Mouse (Mus musculus) liver, embryonic 11.5 days (tissue): ENCODE results near the gene Cav3. TPM values are rescaled to one million over a fixed set of nuclear protein-coding genes. Genes with fewer than 3 reads are reported as not detected.

Experiments used
- ATAC-seq: fragments of 200-750 bp; cut with Nextera tagmentation; replicated peaks from 2 replicates; pipeline ENCODE4 v1.8.0; 2017; ENCODE audit warnings: moderate number of reproducible peaks, mild to moderate bottlenecking, moderate TSS enrichment, moderate library complexity; ENCODE audit not compliant: low FRiP score
- DNase-seq: peaks from one replicate; pipeline ENCODE4 v3.0.0-alpha.2; 2017; ENCODE audit warnings: low spot score
- H3K27ac ChIP-seq: fragments of 300-500 bp; sonication (generic); 2 replicates; pipeline ENCODE4 v1.5.1; 2014; ENCODE audit warnings: mild to moderate bottlenecking, low read depth, low read length, control low read depth
- H3K27me3 ChIP-seq: fragments of 300-500 bp; sonication (generic); replicated peaks from 2 replicates; pipeline ENCODE4 v1.6.1; 2014; ENCODE audit warnings: low read length, mixed read lengths; ENCODE audit not compliant: control insufficient read depth, insufficient read depth
- H3K36me3 ChIP-seq: fragments of 300-500 bp; sonication (generic); 2 replicates; pipeline ENCODE4 v1.6.1; 2014; ENCODE audit warnings: mild to moderate bottlenecking, low read length, moderate library complexity, mixed read lengths; ENCODE audit not compliant: control insufficient read depth, insufficient read depth
- H3K4me1 ChIP-seq: fragments of 300-500 bp; sonication (generic); replicated peaks from 2 replicates; pipeline ENCODE4 v1.6.1; 2014; ENCODE audit warnings: low read length, mixed read lengths; ENCODE audit not compliant: control insufficient read depth, insufficient read depth
- H3K4me2 ChIP-seq: fragments of 300-500 bp; sonication (generic); 2 replicates; pipeline ENCODE4 v1.6.1; 2014; ENCODE audit warnings: mild to moderate bottlenecking, control low read depth, moderate library complexity
- H3K4me3 ChIP-seq: fragments of 300-500 bp; sonication (generic); 2 replicates; pipeline ENCODE4 v1.5.1; 2014; ENCODE audit warnings: low read depth, low read length, control low read depth
- H3K9ac ChIP-seq: fragments of 300-500 bp; sonication (generic); 2 replicates; pipeline ENCODE4 v1.6.1; 2014; ENCODE audit warnings: low read depth, low read length, control low read depth
- H3K9me3 ChIP-seq: fragments of 300-500 bp; sonication (generic); 2 replicates; pipeline ENCODE4 v1.6.1; 2016; ENCODE audit warnings: low read length, inconsistent platforms, mixed read lengths; ENCODE audit not compliant: control insufficient read depth
- WGBS: fragments of 180-500 bp; shearing (Covaris S2); extraction: QIAGEN DNeasy Blood & Tissue Kit; methylation state at CpG from one replicate; pipeline ENCODE4 v1.1.7; 2014; 5-methylcytosine and 5-hydroxymethylcytosine counted together
- polyA plus RNA-seq: library from polyadenylated mRNA; unstranded; fragments of >200 nt; fragmentation: Nextera tagmentation; extraction: Ambion mirVana; gene quantifications from 2 replicates; pipeline ENCODE4 v1.2.1, GENCODE M21; 2014

The Cav3 gene
- 0.52 TPM in 1 of 2 replicates, not detected in the other for polyA plus RNA-seq

GRCm38 (mm10) chr6:112459341-112459749, at the start of gene Cav3:
TSS of gene Cav3 (plus strand) at chr6:112459505.
- ATAC-seq (no peak), DNase-seq (no peak)
- no peak within 1 kb of the TSS for H3K27ac ChIP-seq
- no peak within 1 kb of the TSS for H3K4me3 ChIP-seq
- no peaks in the 10 kb centered on the region for H3K9me3 ChIP-seq
- H3K36me3 ChIP-seq: no peaks in the 10 kb centered on the region
- H3K4me2 ChIP-seq: no peak within 1 kb of the TSS
- no peaks in the 10 kb centered on the region for H3K4me1 ChIP-seq
- H3K9ac ChIP-seq: no peak within 1 kb of the TSS
- no peaks in the 10 kb centered on the region for H3K27me3 ChIP-seq
- 67% methylated on average over 12 of the region's 12 CpGs for WGBS

DNA sequence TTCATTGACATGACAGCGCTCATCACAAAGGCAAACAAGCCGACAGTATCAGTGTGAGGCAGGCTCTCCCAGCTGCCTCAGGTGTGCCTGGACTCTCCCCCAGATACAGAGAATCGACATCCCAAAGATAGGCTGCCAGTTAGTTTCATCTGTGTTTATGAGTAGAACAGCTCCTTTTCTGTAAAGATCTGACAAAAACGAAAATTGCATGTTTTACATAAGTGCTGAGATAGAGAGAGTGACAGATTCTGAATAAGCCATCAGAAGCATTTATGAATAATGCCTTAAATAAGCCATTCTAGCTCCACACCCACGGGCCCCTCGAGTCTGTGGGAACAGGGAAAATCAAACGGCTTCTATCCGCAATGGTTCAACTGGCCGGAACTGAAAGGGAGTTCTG, 40.0 kb upstream of the Cav3 start:
- no peak for DNase-seq
- H3K4me2 ChIP-seq: no peak overlapping the region
- no peak overlapping the region for H3K4me3 ChIP-seq
- H3K27ac ChIP-seq: no peak overlapping the region
- WGBS: 78% methylated on average over 9 of the region's 9 CpGs
- no peak for ATAC-seq
- H3K9ac ChIP-seq: no peak overlapping the region
- no peaks in the 10 kb centered on the region for H3K27me3 ChIP-seq
- H3K4me1 ChIP-seq: no peaks in the 10 kb centered on the region
- no peaks in the 10 kb centered on the region for H3K36me3 ChIP-seq
- 0 out of 2 replicates have a peak, but pooled peaks cover 2% of the 10 kb centered on the region for H3K9me3 ChIP-seq

GRCm38 (mm10) chr6:112420883-112421282, 38.4 kb upstream of the Cav3 start:
- Histone ChIP-seq H3K36me3 (no peaks in the 10 kb centered on the region), H3K4me1 (no peaks in the 10 kb centered on the region), H3K27ac (no peak overlapping the region), H3K27me3 (no peaks in the 10 kb centered on the region), H3K4me3 (no peak overlapping the region), H3K9me3 (0 out of 2 replicates have a peak, but pooled peaks cover 2% of the 10 kb centered on the region), H3K4me2 (no peak overlapping the region), H3K9ac (no peak overlapping the region)
- no peak for ATAC-seq
- WGBS: 82% methylated on average over 1 of the region's 1 CpGs
- DNase-seq: no peak

DNA sequence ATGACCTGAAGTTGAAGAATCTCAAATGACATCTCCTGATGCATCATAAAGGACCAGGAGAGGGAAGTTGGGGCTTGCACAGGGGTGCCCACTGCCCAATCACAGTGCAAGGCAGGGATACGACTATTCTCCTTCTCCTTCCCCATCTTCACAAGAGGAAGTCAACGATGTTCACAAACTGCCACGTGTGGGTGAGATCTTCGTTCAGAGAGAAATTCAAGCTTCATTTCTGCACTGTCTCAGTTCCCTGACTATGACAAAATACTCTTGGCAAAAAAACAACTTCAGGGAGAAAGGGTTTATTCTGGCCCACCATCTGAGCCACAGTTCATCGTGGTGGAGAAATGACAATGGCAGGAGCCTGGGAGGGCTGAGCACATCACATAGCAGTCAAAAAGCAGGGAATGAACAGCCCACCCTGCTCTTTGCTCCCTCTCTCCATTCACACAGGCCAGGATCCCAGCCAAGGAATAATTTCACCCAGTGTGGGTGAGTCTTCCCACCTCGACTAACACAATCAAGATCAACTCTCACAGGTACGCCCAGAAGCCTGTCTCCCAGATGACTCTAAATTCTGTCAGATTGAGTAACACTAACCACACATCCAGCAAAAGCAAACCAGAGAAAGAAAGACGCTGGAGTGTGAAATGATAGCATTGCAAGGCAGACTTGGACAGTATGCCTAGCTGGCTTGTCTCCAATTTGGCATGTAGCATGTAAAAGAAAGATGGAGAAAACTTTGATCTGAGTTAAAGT, 35.4 kb upstream of the Cav3 start:
- Histone ChIP-seq H3K9ac (no peak overlapping the region), H3K4me1 (no peaks in the 10 kb centered on the region), H3K4me3 (no peak overlapping the region), H3K36me3 (no peaks in the 10 kb centered on the region), H3K9me3 (0 out of 2 replicates have a peak, but pooled peaks cover 2% of the 10 kb centered on the region), H3K4me2 (no peak overlapping the region), H3K27me3 (no peaks in the 10 kb centered on the region), H3K27ac (no peak overlapping the region)
- no peak for ATAC-seq
- 75% methylated on average over 8 of the region's 8 CpGs for WGBS
- no peak for DNase-seq

GRCm38 (mm10) chr6:112426018-112426732, 33.1 kb upstream of the Cav3 start:
- H3K9me3 ChIP-seq: 0 out of 2 replicates have a peak, but pooled peaks cover 2% of the 10 kb centered on the region
- ATAC-seq (no peak), DNase-seq (no peak)
- H3K36me3 ChIP-seq: no peaks in the 10 kb centered on the region
- no peaks in the 10 kb centered on the region for H3K4me1 ChIP-seq
- no peak overlapping the region for H3K9ac ChIP-seq
- H3K27me3 ChIP-seq: no peaks in the 10 kb centered on the region
- 64% methylated on average over 6 of the region's 6 CpGs for WGBS
- H3K27ac ChIP-seq: no peak overlapping the region
- no peak overlapping the region for H3K4me2 ChIP-seq
- no peak overlapping the region for H3K4me3 ChIP-seq

DNA sequence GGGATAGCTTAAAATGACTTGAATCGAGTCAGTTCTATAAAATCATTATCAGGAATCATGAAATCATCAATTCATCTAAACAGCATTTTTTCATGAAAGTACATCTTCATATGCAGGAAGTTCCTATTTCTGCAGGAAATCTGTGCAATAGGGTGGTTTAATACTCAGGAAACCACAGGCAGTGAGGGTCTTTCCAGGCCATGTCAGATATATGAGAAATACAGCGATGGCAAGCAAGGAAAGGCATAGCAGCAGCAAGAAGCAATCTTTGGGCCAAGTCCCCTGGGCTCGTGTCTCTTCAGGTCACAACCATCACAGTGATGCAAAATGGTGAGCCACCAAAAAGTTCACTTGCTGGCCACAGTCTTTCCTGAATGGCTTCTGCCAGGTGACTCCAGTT, 13.6 kb upstream of the Cav3 start:
- no peaks in the 10 kb centered on the region for H3K4me1 ChIP-seq

GRCm38 (mm10) chr6:112461459-112461858, 2.2 kb downstream of the Cav3 start:
- no peak overlapping the region for H3K4me3 ChIP-seq
- H3K9ac ChIP-seq: no peak overlapping the region
- no peaks in the 10 kb centered on the region for H3K27me3 ChIP-seq
- no peaks in the 10 kb centered on the region for H3K9me3 ChIP-seq
- H3K27ac ChIP-seq: no peak overlapping the region
- no peak overlapping the region for H3K4me2 ChIP-seq
- no peaks in the 10 kb centered on the region for H3K4me1 ChIP-seq
- ATAC-seq (no peak), DNase-seq (no peak)
- WGBS: 89% methylated on average over 5 of the region's 5 CpGs
- no peaks in the 10 kb centered on the region for H3K36me3 ChIP-seq

More for the DNA sequence above, 13.6 kb upstream of the Cav3 start:
- no peak overlapping the region for H3K4me2 ChIP-seq
- no peak overlapping the region for H3K9ac ChIP-seq
- H3K27me3 ChIP-seq: no peaks in the 10 kb centered on the region
- H3K4me3 ChIP-seq: no peak overlapping the region
- DNase-seq: no peak
- no peaks in the 10 kb centered on the region for H3K9me3 ChIP-seq
- WGBS: 76% methylated on average over 3 of the region's 3 CpGs
- no peak overlapping the region for H3K27ac ChIP-seq
- ATAC-seq: no peak
- H3K36me3 ChIP-seq: no peaks in the 10 kb centered on the region

DNA sequence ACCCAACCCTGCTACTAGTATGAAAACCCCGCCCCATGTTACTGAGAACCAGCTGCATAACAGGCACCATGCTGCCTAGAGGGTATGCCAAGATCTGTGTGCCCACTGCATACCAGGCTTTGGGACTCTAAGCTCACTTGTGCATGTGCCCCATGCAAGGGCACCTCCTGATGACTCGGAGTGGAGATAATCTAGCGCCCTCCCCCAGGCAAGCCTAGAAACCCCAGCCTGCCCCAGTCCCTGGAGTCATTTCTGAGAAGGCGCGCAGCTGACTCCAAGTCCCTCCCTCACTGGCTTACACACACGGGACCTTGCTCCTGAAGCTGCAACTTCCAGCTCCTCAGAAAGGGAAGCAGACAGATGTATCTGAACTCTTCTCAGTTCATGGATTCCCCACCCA, 4.0 kb downstream of the Cav3 start:
- 82% methylated on average over 6 of the region's 6 CpGs for WGBS
- no peak overlapping the region for H3K27ac ChIP-seq
- no peak overlapping the region for H3K4me2 ChIP-seq

More for the DNA sequence above, 4.0 kb downstream of the Cav3 start:
- Histone ChIP-seq H3K9me3 (no peaks in the 10 kb centered on the region), H3K4me3 (no peak overlapping the region), H3K27me3 (no peaks in the 10 kb centered on the region), H3K4me1 (no peaks in the 10 kb centered on the region), H3K36me3 (no peaks in the 10 kb centered on the region), H3K9ac (no peak overlapping the region)
- no peak for DNase-seq
- ATAC-seq: no peak
